Mouse (Mus musculus) lung, adult 2 months (tissue): ENCODE data around the gene Hs1bp3.

Source experiments
- CTCF ChIP-seq: fragments of 200-500 bp; IDR thresholded peaks from 2 replicates; pipeline ENCODE4 v1.5.1; 2011; ENCODE audit warnings: mild to moderate bottlenecking, low read length, control low read depth; ENCODE audit not compliant: insufficient read depth
- POLR2A ChIP-seq: fragments of 200-500 bp; IDR thresholded peaks from 2 replicates; pipeline ENCODE4 v1.6.1; 2011; ENCODE audit warnings: low read depth, mild to moderate bottlenecking, control low read depth, low read length, borderline replicate concordance; ENCODE audit errors: extremely low read depth

DNA sequence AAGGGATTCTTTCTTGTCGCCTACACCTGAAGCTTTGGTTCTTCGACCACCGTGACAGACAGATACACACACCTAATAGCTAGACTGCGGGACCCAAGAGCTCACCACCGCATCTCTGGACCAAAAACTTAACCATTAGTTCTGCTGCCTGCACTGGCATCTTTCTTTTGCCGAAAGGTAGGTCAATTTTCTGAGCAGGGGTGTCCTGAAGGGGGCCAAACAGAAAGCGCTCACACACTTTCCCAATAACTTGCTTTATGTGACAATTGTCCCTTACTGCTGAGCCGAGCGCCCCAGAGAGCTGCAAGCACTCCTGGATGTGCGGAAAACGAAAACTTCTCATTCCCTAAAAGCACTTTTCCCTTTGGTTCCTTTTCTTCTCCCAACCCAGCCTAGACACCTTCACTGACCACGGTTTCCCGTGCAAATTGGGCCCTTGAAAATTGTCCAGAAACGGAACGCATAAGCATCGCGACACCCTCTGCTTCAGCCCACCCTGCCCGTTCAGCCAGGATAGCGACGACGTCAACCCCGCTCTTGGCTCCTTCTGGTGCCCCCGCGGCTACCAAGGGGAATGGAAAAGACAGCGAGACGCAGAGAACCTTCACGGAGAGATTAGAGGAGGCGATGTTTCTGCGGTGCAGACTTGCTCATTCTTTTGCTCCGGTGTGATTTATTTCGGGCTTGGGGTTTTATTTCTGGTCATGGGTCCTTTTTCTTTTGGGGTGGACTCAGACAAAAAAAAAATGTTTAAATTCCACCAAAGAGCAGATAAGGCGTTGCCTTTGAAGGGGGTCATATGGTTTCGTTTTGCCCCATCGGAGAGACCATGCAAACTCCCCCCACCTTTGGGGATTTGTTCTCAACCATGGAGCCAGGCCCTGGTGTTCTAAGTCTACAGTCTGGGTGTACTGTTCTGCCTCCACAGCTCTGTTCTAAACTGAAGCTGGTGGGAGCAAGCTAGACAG, 13.8 kb upstream of the Hs1bp3 start:
- no peak for TF ChIP-seq CTCF
- no peak for TF ChIP-seq POLR2A
